Mouse (Mus musculus) brain, embryonic 14.5 days (tissue): ENCODE measurements around the gene Mdfic.

ENCODE experiments used
- CTCF ChIP-seq: fragments of 200-500 bp; IDR thresholded peaks from 2 replicates; pipeline ENCODE4 v1.5.1; 2012; ENCODE audit warnings: inconsistent platforms, mild to moderate bottlenecking, moderate library complexity, borderline replicate concordance; ENCODE audit not compliant: insufficient read depth, insufficient read length; ENCODE audit errors: extremely low read depth
- POLR2A ChIP-seq: fragments of 200-500 bp; IDR thresholded peaks from 2 replicates; pipeline ENCODE4 v1.6.1; 2012; ENCODE audit warnings: mild to moderate bottlenecking, inconsistent platforms, borderline replicate concordance; ENCODE audit not compliant: poor library complexity, insufficient read depth, insufficient read length, severe bottlenecking; ENCODE audit errors: extremely low read depth

- TF ChIP-seq CTCF, result no peak
- no peak for TF ChIP-seq POLR2A
These were observed 32.7 kb downstream of the Mdfic start for GRCm38 (mm10) chr6:15753208-15753607.
